Mouse (Mus musculus) kidney, embryonic 16.5 days (tissue): ENCODE results near the gene Rpl31. TPM values are rescaled to one million over a fixed set of nuclear protein-coding genes. Genes with fewer than 3 reads are reported as not detected.

Source experiments
- ATAC-seq: fragments of 200-750 bp; cut with Nextera tagmentation; 2 replicates; pipeline ENCODE4 v1.8.0; 2017; ENCODE audit warnings: moderate TSS enrichment; ENCODE audit not compliant: low FRiP score, low TSS enrichment
- H3K27ac ChIP-seq: fragments of 300-500 bp; sonication (generic); 2 replicates; pipeline ENCODE4 v1.5.1; 2014; ENCODE audit warnings: low read length
- H3K27me3 ChIP-seq: fragments of 300-500 bp; sonication (generic); 2 replicates; pipeline ENCODE4 v1.6.1; 2014; ENCODE audit warnings: low read length, control low read depth, mixed read lengths; ENCODE audit not compliant: insufficient read depth
- H3K36me3 ChIP-seq: fragments of 300-500 bp; sonication (generic); 2 replicates; pipeline ENCODE4 v1.6.1; 2014; ENCODE audit warnings: low read length, control low read depth, mixed read lengths; ENCODE audit not compliant: insufficient read depth
- H3K4me1 ChIP-seq: fragments of 300-500 bp; sonication (generic); 2 replicates; pipeline ENCODE4 v1.6.1; 2014; ENCODE audit warnings: low read length, control low read depth, mixed read lengths; ENCODE audit not compliant: insufficient read depth
- H3K4me2 ChIP-seq: fragments of 300-500 bp; sonication (generic); replicated peaks from 2 replicates; pipeline ENCODE4 v1.6.1; 2014; ENCODE audit warnings: low read depth, low read length
- H3K4me3 ChIP-seq: fragments of 300-500 bp; sonication (generic); 2 replicates; pipeline ENCODE4 v1.5.1; 2014; ENCODE audit warnings: mild to moderate bottlenecking, low read length
- H3K9ac ChIP-seq: fragments of 300-500 bp; sonication (generic); replicated peaks from 2 replicates; pipeline ENCODE4 v1.6.1; 2014; ENCODE audit warnings: low read length
- H3K9me3 ChIP-seq: fragments of 300-500 bp; sonication (generic); 2 replicates; pipeline ENCODE4 v1.6.1; 2016; ENCODE audit warnings: low read length, control low read depth
- WGBS: fragments of 180-500 bp; shearing (Covaris S2); extraction: QIAGEN DNeasy Blood & Tissue Kit; methylation state at CpG from one replicate; pipeline ENCODE4 v1.1.7; 2014; 5-methylcytosine and 5-hydroxymethylcytosine counted together
- polyA plus RNA-seq: library from polyadenylated mRNA; unstranded; fragments of >200 nt; fragmentation: Nextera tagmentation; extraction: Ambion mirVana; gene quantifications from 2 replicates; pipeline ENCODE4 v1.2.1, GENCODE M21; 2015

Rpl31 gene
- polyA plus RNA-seq, 1 experiment from 2014 or later = 479 TPM

DNA sequence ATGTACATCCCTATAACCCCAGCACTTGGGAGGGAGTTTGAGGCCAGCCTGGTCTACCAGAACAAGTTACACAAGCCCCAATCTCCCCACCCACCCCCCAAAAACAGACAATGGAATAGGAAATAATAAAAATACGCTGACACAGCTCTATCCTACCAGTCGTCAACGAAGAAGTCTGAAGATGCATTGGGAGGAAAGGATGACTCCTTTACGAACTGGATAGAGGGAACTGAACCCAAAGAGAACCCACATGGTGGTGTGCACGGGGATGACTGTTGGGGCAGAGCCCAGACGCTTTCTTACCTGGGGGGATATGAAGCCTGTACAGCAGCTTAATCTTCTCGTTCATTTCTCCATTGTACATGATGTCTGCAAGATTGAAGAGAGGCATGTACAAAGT lies 8.5 kb downstream of the Rpl31 start:
- Histone ChIP-seq H3K9ac (no peak overlapping the region), H3K36me3 (peaks cover 40% of the 10 kb centered on the region), H3K4me3 (no peak overlapping the region), H3K27me3 (no peaks in the 10 kb centered on the region), H3K4me2 (no peak overlapping the region), H3K27ac (no peak overlapping the region), H3K9me3 (no peaks in the 10 kb centered on the region), H3K4me1 (peaks cover 9% of the 10 kb centered on the region)
- WGBS = 84% methylated on average over 7 of the region's 7 CpGs
- ATAC-seq = no peak

DNA sequence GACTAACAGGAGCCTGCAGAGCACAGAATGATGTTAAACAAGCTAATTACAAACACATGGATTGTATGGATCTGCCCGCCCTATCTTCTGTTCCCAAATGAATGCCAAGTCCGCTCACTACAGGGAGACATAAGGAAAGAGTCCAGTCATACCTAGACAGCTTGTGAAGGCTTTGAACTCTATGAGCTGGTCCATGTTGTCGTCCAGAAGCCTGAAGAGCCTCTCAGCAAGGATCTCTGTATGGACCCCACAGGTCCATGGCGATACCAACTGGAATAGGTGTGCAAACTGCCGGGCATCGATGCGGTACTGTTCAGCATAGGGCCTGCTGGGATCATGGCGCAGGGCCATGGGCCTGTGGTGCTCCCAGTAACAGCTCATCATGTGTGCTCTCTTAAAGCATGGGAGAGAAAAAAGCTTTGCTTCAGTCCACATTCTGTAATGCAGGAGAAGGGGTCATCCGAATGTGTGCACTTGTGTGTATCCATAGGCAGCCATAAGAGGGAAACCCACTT lies 9.1 kb downstream of the Rpl31 start:
- no peaks in the 10 kb centered on the region for H3K9me3 ChIP-seq
- WGBS = 96% methylated on average over 9 of the region's 9 CpGs
- no peak for ATAC-seq

DNA sequence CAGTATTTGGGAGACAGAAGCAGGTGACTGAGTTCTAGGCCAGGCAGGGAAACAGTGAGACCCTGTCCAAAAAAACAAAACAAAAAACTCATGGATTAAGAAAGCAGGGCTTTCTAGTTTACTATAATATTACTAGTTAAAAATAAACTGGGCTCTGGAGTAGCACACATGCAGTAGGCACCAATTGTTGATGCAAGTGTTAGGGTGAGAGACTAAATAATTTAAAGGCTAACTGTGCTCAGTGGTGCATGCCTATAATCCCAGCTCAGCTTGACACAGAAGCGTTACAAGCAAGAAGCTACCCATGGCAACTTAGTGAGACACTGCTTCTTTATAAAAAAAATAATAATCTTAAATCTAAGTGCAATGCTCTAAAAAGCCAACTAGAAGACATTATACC lies 10.9 kb downstream of the Rpl31 start:
- 46% methylated on average over 1 of the region's 1 CpGs for WGBS
- Histone ChIP-seq H3K27me3 (no peaks in the 10 kb centered on the region), H3K9ac (no peak overlapping the region), H3K36me3 (peaks cover 17% of the 10 kb centered on the region; the same call in 1 of the 2 replicates), H3K4me2 (no peak overlapping the region), H3K4me3 (no peak overlapping the region), H3K4me1 (peaks cover 9% of the 10 kb centered on the region), H3K9me3 (no peaks in the 10 kb centered on the region), H3K27ac (peak overlapping the region; percentile 20)
- ATAC-seq = peak; percentile 68; the same call in 1 of the 2 replicates

More for the DNA sequence above, 9.1 kb downstream of the Rpl31 start:
- H3K27ac ChIP-seq = no peak overlapping the region
- no peaks in the 10 kb centered on the region for H3K27me3 ChIP-seq
- H3K4me1 ChIP-seq = peaks cover 9% of the 10 kb centered on the region
- peaks cover 34% of the 10 kb centered on the region for H3K36me3 ChIP-seq
- H3K4me3 ChIP-seq = no peak overlapping the region
- H3K9ac ChIP-seq = no peak overlapping the region
- no peak overlapping the region for H3K4me2 ChIP-seq

DNA sequence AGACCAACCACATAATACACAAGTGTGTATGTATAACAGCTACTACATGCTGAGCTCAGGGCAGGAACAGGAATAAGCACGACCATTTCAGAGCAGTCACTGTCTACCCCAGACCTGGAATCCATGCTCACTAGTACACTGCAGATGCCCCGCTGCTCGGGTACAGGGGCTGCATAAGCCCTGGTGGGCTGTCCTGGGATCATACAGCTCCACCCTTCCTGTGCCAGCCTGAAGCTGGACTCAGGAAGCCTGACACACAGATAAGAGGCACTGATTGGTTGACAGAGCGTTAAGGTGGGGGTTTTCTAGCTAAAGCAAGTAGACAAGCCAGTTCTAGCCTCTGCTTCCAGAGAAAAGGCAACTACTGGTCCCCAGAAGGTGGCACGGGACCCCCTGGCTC lies 11.4 kb downstream of the Rpl31 start:
- WGBS = 54% methylated on average over 5 of the region's 5 CpGs
- peak; percentile 60 for ATAC-seq

DNA sequence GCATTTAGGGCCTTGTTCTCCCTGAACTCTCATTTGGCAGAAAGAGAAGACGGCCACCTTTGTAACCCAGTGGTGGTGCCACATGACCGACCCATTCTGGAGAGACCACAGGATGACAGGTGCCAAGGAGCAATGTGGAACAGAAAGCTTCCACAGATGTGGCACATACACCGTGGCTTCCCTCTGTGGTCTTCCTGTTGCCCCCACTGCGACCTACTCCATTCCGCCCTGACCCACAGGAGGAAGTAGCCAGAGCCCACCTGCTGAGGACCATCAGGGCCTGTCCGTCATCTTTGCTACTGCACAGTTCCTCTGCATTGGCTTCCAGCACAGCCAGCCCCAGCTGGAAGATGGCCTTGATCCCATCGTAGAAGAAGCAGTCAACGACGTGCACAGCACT lies 13.4 kb downstream of the Rpl31 start:
- ATAC-seq = no peak
- H3K9me3 ChIP-seq = no peaks in the 10 kb centered on the region
- no peak overlapping the region for H3K4me3 ChIP-seq
- peaks cover 11% of the 10 kb centered on the region; the same call in 1 of the 2 replicates for H3K36me3 ChIP-seq
- H3K4me2 ChIP-seq = no peak overlapping the region
- no peaks in the 10 kb centered on the region for H3K27me3 ChIP-seq
- 87% methylated on average over 9 of the region's 9 CpGs for WGBS
- H3K27ac ChIP-seq = no peak overlapping the region
- H3K4me1 ChIP-seq = peaks cover 9% of the 10 kb centered on the region
- no peak overlapping the region for H3K9ac ChIP-seq

More for the DNA sequence above, 11.4 kb downstream of the Rpl31 start:
- Histone ChIP-seq H3K9ac (no peak overlapping the region; the same call in 1 of the 2 replicates), H3K36me3 (peaks cover 12% of the 10 kb centered on the region; the same call in 1 of the 2 replicates), H3K4me3 (no peak overlapping the region), H3K4me2 (no peak overlapping the region), H3K27me3 (no peaks in the 10 kb centered on the region), H3K4me1 (peaks cover 9% of the 10 kb centered on the region), H3K27ac (peak overlapping the region; percentile 60; the same call in 1 of the 2 replicates), H3K9me3 (no peaks in the 10 kb centered on the region)

DNA sequence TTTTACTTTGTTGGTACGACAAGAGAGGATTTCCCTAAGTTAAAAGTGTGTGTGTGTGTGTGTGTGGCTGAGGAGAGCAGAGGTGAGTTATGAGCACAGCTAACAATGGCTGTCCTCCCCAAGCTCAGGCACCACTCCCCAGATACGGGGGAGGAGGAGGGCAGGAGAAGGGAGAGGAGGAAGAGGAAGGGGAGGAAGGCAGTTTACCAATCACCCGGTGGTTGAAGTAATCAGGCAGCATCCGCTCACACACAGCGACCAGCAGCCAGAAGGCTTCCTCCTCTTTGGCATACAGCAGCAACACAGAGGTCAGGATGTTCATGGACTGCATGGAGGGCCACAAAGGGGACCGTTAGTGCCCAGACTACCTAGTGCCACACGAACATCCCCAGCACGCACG lies 17.3 kb downstream of the Rpl31 start:
- no peaks in the 10 kb centered on the region for H3K9me3 ChIP-seq
- H3K27me3 ChIP-seq = no peaks in the 10 kb centered on the region
- H3K27ac ChIP-seq = no peak overlapping the region
- H3K4me3 ChIP-seq = no peak overlapping the region
- no peak overlapping the region for H3K9ac ChIP-seq
- H3K4me1 ChIP-seq = no peaks in the 10 kb centered on the region
- WGBS = 70% methylated on average over 9 of the region's 9 CpGs
- no peaks in the 10 kb centered on the region for H3K36me3 ChIP-seq
- no peak for ATAC-seq
- no peak overlapping the region for H3K4me2 ChIP-seq

DNA sequence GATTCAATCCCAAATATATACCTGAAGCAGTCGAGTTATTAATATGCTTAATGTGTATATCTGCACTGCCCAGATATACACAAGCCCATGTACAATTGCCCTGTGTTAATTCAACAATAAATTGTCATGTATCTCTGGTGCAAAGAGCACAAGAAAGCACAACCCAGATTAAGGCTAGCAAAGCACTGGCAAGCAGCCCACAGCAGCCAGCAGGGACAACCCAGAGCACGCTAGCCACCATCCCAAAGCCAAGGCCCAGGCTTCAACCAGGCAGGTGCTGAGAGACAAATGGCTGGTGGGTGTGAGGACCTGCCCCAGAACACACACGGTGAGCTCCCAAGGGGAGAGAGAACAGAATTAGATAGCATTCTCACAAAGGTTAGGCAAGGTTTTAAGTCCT lies 18.8 kb downstream of the Rpl31 start:
- Histone ChIP-seq H3K4me2 (no peak overlapping the region), H3K9me3 (no peaks in the 10 kb centered on the region), H3K27ac (no peak overlapping the region), H3K4me3 (no peak overlapping the region), H3K9ac (no peak overlapping the region), H3K36me3 (no peaks in the 10 kb centered on the region), H3K27me3 (no peaks in the 10 kb centered on the region), H3K4me1 (no peaks in the 10 kb centered on the region)
- 73% methylated on average over 3 of the region's 3 CpGs for WGBS
- ATAC-seq = no peak

DNA sequence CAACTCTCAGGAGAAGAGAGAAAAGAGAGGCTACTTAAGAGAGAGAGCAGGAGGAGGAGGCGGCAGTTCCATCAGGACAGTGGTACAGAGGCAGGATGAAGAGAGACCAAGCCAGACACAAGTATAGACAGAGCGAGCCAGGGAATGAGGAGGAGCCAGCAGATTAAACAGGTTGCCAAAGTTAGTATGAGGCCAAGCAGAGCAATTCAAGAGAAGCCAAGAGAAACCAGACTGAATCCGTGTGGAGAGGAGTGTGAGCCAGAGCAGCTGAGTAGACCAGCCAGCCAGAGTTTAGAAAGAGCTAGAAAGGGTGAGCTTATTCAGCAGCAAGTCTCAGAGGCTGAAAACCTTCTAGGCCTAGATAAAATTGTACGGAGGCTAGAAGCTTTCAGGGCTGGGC lies 19.9 kb downstream of the Rpl31 start:
- no peaks in the 10 kb centered on the region for H3K27me3 ChIP-seq
- no peak overlapping the region for H3K4me3 ChIP-seq
- no peak overlapping the region for H3K27ac ChIP-seq
- H3K9me3 ChIP-seq = no peaks in the 10 kb centered on the region
- peak; percentile 56; the same call in 1 of the 2 replicates for ATAC-seq
- no peaks in the 10 kb centered on the region for H3K4me1 ChIP-seq
- H3K9ac ChIP-seq = no peak overlapping the region
- no peaks in the 10 kb centered on the region for H3K36me3 ChIP-seq
- 78% methylated on average over 4 of the region's 4 CpGs for WGBS
- H3K4me2 ChIP-seq = no peak overlapping the region

DNA sequence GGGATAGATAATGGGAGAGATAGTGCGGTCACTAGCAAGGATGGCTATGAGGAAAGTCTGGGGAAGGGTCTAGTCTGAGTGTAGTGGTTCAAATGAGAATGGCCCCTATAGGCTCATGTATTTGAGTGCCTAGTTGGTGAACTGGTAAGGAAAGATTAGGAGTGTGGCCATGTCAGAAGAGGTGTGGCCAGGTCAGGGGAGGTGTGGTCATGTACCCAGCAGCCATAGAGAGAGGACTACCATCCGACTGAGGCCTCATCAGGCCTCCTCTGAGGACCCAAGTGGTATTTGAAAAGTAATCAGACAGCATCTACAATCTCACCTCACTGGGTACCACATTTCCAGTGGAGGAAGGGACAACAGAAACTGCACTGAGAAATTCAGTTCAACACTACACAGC lies 20.5 kb downstream of the Rpl31 start:
- no peak overlapping the region for H3K4me2 ChIP-seq
- WGBS = 80% methylated on average over 2 of the region's 2 CpGs
- ATAC-seq = no peak

DNA sequence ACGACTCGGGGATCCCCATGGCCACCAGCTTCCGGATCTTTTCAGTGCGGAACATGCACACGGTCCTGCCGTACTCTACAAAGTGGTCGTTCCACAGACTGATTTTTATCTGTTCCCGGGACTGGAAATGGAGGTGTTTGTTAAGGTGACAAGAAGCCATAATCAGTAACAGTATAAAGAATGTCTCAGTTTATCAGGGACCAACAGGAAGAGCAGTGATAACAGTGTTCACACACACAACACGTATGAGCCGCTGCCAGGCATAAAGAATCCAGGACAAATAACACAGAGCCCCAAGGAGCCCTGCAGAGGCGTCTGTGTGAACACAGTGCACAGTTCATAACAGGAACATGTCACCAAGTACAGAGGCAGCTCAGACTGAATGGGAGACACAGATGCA lies 21.7 kb downstream of the Rpl31 start:
- Histone ChIP-seq H3K4me3 (no peak overlapping the region), H3K4me1 (no peaks in the 10 kb centered on the region), H3K36me3 (no peaks in the 10 kb centered on the region), H3K4me2 (no peak overlapping the region), H3K27ac (no peak overlapping the region), H3K9me3 (no peaks in the 10 kb centered on the region), H3K9ac (no peak overlapping the region), H3K27me3 (no peaks in the 10 kb centered on the region)
- 86% methylated on average over 11 of the region's 11 CpGs for WGBS
- ATAC-seq = no peak

More for the DNA sequence above, 20.5 kb downstream of the Rpl31 start:
- no peak overlapping the region for H3K4me3 ChIP-seq
- no peaks in the 10 kb centered on the region for H3K27me3 ChIP-seq
- no peaks in the 10 kb centered on the region for H3K9me3 ChIP-seq
- H3K9ac ChIP-seq = no peak overlapping the region
- H3K36me3 ChIP-seq = no peaks in the 10 kb centered on the region
- no peaks in the 10 kb centered on the region for H3K4me1 ChIP-seq
- no peak overlapping the region for H3K27ac ChIP-seq
